Mouse (Mus musculus): ENCODE results near the gene Med15. TPM values are rescaled to one million over a fixed set of nuclear protein-coding genes. Genes with fewer than 3 reads are reported as not detected.
"Not testable (repeated sequence)": the region's sequence is repeated elsewhere in the genome, so short reads cannot be mapped to it uniquely, and the experiment has no call there.

Med15 gene
- polyA plus RNA-seq, 1 experiment from 2014 or later: 47.5 TPM

DNA sequence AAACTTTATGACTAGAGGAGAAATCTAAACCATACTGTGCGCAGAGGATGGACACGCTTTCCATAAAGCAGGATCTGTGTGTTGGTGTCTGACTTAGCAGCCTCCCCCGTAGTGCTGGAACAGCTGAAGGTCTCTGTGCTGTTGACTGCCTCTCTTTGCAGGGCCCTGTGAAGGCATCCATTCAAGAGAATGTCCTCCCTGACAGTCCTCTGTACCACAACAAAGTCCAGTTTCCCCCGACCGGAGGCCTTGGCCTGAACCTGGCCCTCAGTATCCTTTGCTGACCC lies 106.5 kb downstream of the Med15 start:
- Histone ChIP-seq H3K27ac (ENCODE audit: low read length) (no peak overlapping the region), H3K4me1 (ENCODE audit: control insufficient read depth, insufficient read depth, low read length) (no peaks in the 10 kb centered on the region), H3K9me3 (ENCODE audit: control insufficient read depth, low read depth, low read length) (no peaks in the 10 kb centered on the region), H3K9ac (replicated peaks; ENCODE audit: low read depth, low read length) (no peak overlapping the region), H3K4me2 (replicated peaks; ENCODE audit: low read depth, low read length) (no peak overlapping the region), H3K27me3 (ENCODE audit: control insufficient read depth, insufficient read depth, low read length) (no peaks in the 10 kb centered on the region), H3K36me3 (ENCODE audit: control insufficient read depth, insufficient read depth, low read length) (peaks cover 47% of the 10 kb centered on the region), H3K4me3 (ENCODE audit: low read depth, low read length) (no peak overlapping the region)
- 94% methylated on average over 5 of the region's 5 CpGs for WGBS
- no peak for ATAC-seq (ENCODE audit: insufficient number of reproducible peaks, insufficient read depth, low FRiP score, low read depth)

DNA sequence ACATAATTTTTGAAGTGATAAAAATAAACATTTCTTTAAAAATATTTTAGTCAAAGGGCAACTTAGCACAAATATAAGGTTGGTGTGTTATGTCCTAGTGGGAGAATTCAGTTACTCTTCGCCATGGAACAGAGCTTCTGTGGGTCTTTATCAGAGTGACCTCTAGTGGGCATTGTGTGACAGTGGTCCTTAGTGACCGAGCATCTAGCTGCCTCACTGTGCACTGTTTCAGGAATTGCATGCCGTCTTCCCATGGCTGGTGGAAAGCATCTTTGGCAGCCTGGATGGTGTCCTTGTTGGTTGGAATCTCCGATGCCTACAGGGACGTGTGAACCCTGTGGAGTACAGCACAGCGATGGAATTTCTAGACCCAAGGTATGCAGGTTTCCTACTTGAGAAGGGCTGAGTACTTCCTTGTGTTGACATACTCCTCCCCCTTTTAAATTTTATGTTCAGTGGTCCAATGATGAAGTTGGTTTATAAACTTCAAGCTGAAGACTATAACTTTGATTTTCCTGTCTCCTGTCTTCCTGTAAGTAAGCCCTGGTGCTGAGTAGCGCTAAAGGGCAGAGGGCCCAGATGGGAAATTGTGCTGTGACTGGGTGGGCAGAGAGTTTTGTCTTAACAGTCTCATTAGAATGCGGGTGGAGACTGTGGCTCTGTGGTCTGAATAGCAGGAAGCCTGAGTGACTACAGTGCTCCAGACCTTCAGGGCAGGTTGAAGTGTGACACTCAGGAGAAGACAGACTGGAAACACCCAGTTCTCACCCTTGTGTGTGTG lies 107.0 kb downstream of the Med15 start:
- Histone ChIP-seq H3K36me3 (ENCODE audit: control insufficient read depth, insufficient read depth, low read length) (peaks cover 47% of the 10 kb centered on the region), H3K4me3 (ENCODE audit: low read depth, low read length) (no peak overlapping the region), H3K27ac (ENCODE audit: low read length) (no peak overlapping the region), H3K4me2 (replicated peaks; ENCODE audit: low read depth, low read length) (no peak overlapping the region), H3K4me1 (ENCODE audit: control insufficient read depth, insufficient read depth, low read length) (no peaks in the 10 kb centered on the region), H3K9me3 (ENCODE audit: control insufficient read depth, low read depth, low read length) (no peaks in the 10 kb centered on the region), H3K9ac (replicated peaks; ENCODE audit: low read depth, low read length) (no peak overlapping the region), H3K27me3 (ENCODE audit: control insufficient read depth, insufficient read depth, low read length) (no peaks in the 10 kb centered on the region)
- ATAC-seq (ENCODE audit: insufficient number of reproducible peaks, insufficient read depth, low FRiP score, low read depth): no peak
- WGBS: 63% methylated on average over 8 of the region's 8 CpGs

DNA sequence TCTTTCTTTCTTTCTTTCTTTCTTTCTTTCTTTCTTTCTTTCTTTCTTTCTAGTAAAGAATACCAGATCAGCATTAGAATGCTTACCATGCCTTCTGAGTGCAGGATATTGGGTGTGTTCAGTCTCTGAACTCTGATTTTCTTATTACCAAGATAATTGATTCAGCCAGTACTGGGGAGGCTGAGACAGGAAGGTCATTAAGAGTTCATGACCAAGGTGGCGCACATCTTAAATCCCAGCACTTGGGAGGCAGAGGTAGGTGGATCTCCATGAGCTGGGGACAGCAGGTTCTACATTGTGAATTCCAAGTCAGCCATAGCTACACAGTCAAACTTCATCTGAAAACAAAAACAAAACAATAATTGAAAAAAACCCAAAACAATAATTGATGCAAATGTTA lies 110.8 kb downstream of the Med15 start:
- no peaks in the 10 kb centered on the region for H3K9me3 ChIP-seq (ENCODE audit: control insufficient read depth, low read depth, low read length)
- peaks cover 15% of the 10 kb centered on the region for H3K36me3 ChIP-seq (ENCODE audit: control insufficient read depth, insufficient read depth, low read length)
- H3K4me1 ChIP-seq (ENCODE audit: control insufficient read depth, insufficient read depth, low read length): 0 out of 2 replicates have a peak, but pooled peaks cover 6% of the 10 kb centered on the region
- ATAC-seq (ENCODE audit: insufficient number of reproducible peaks, insufficient read depth, low FRiP score, low read depth): no peak
- H3K4me3 ChIP-seq (ENCODE audit: low read depth, low read length): no peak overlapping the region
- H3K27ac ChIP-seq (ENCODE audit: low read length): no peak overlapping the region
- no peak overlapping the region for H3K4me2 ChIP-seq (replicated peaks; ENCODE audit: low read depth, low read length)
- H3K9ac ChIP-seq (replicated peaks; ENCODE audit: low read depth, low read length): no peak overlapping the region
- H3K27me3 ChIP-seq (ENCODE audit: control insufficient read depth, insufficient read depth, low read length): no peaks in the 10 kb centered on the region
- WGBS: 86% methylated on average over 1 of the region's 1 CpGs

DNA sequence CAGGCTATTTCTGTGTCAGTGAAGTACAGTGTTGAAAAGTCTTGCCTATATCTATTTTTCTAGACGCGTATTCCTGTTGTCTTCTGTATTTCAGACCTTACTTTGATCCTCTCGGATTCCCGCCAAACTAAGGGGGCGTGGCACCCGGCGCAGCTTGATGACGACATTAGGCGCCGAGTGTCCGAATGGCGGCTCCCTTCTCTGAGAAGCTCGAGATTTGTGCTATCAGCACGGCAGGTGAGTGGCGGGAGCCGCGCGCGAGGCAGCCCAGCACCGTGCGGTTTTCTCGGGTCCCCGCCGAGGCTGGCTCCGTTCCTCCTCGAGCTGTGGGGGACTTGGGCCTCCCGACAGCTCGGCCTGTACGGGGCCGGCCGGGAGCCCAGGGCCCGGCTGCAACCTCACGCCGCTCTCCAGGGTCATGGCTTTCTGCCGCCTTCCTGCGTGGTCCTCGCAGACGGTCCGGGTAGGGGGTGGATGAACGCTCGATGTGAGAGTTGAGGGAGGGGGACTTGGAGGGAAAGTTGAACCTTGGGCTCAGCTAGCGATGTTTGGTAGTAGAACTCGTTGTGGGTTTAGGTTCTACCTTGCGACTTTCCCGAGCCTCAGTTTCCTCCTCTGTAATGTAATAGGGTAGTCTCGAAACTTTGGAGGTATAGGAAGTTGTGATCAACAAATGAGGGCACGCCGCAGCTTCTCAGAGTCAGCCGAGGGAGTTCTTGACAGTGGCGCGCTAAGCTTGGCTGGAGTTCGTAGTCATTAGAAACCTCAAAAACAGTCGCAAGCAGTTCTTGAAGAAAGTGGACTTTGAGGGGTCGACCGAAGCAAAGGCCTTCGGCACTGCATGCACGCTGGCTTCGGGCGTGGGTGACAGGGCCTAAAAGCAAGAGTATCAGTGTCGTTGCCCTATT lies 113.2 kb downstream of the Med15 start, which contains the start of gene Smpd4:
TSS of gene Smpd4 (plus strand) at position 157 of the 908 bp plus-strand sequence.
- 4% methylated on average over 60 of the region's 60 CpGs for WGBS
- Histone ChIP-seq H3K36me3 (ENCODE audit: control insufficient read depth, insufficient read depth, low read length) (peaks cover 3% of the 10 kb centered on the region), H3K9ac (replicated peaks; ENCODE audit: low read depth, low read length) (peak within 1 kb of the TSS; percentile 95), H3K4me3 (ENCODE audit: low read depth, low read length) (peak within 1 kb of the TSS; percentile 95), H3K27ac (ENCODE audit: low read length) (no peak within 1 kb of the TSS), H3K27me3 (ENCODE audit: control insufficient read depth, insufficient read depth, low read length) (no peaks in the 10 kb centered on the region), H3K9me3 (ENCODE audit: control insufficient read depth, low read depth, low read length) (no peaks in the 10 kb centered on the region), H3K4me2 (replicated peaks; ENCODE audit: low read depth, low read length) (peak within 1 kb of the TSS; percentile 95), H3K4me1 (ENCODE audit: control insufficient read depth, insufficient read depth, low read length) (0 out of 2 replicates have a peak, but pooled peaks cover 6% of the 10 kb centered on the region)
- peak; percentile 70 for ATAC-seq (ENCODE audit: insufficient number of reproducible peaks, insufficient read depth, low FRiP score, low read depth)

DNA sequence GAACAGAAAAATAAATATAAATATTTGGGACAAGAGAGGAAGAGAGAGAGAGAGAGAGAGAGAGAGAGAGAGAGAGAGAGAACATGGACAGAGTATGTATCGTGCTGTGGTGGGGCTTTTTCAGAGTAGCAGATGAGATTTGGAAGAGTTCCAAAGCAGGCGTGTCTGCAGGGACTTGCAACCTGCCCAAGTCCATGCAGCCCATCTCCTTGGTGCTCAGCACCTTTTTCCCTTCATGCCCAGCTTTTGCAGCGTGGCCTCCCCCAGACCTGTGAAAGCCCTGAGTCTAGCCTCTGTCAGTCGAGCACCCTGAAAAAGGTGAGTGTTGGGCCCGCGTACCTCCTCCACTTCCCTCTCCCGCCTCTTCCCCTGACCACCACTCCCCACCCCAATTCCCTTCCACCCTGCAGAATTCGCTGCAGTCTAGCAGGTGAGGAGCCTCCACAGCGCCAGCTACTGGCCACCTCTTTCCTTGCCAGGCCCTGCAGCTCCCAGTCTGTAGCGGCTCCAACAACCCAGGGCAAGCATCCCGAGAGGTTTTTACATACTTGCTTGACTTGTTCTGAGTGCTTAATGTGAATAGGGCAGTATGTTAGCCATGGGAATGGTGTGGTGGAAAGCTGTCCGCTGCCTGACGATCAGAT lies 114.6 kb downstream of the Med15 start:
- Histone ChIP-seq H3K9ac (replicated peaks; ENCODE audit: low read depth, low read length) (no peak overlapping the region), H3K4me3 (ENCODE audit: low read depth, low read length) (no peak overlapping the region), H3K4me1 (ENCODE audit: control insufficient read depth, insufficient read depth, low read length) (0 out of 2 replicates have a peak, but pooled peaks cover 6% of the 10 kb centered on the region), H3K27me3 (ENCODE audit: control insufficient read depth, insufficient read depth, low read length) (no peaks in the 10 kb centered on the region), H3K4me2 (replicated peaks; ENCODE audit: low read depth, low read length) (peak overlapping the region; percentile 7; the same call in 1 of the 2 replicates), H3K9me3 (ENCODE audit: control insufficient read depth, low read depth, low read length) (no peaks in the 10 kb centered on the region), H3K27ac (ENCODE audit: low read length) (no peak overlapping the region), H3K36me3 (ENCODE audit: control insufficient read depth, insufficient read depth, low read length) (no peaks in the 10 kb centered on the region; the same call in none of the 2 replicates)
- WGBS: 12% methylated on average over 13 of the region's 13 CpGs
- peak; percentile 82 for ATAC-seq (ENCODE audit: insufficient number of reproducible peaks, insufficient read depth, low FRiP score, low read depth)

DNA sequence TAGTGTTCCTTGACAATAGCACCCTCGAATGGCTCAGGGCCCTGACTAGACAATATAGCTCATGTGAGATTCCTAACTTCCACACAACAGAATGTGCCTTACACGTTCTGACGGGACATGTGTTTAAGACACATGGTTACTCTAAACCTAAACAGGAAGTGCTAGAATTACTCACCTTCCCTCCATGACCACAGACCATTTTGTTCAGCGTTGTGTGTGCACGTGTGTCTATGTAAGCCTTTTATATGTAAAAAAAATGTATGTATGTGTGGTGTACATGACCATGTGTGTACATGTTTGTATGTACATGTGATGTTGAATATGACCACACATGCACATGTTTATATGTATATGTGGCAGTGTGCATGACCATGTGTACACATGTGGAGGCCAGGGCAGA lies 116.5 kb downstream of the Med15 start:
- Histone ChIP-seq H3K36me3 (ENCODE audit: control insufficient read depth, insufficient read depth, low read length) (no peaks in the 10 kb centered on the region), H3K4me2 (replicated peaks; ENCODE audit: low read depth, low read length) (no peak overlapping the region), H3K27me3 (ENCODE audit: control insufficient read depth, insufficient read depth, low read length) (no peaks in the 10 kb centered on the region), H3K9me3 (ENCODE audit: control insufficient read depth, low read depth, low read length) (no peaks in the 10 kb centered on the region), H3K4me3 (ENCODE audit: low read depth, low read length) (no peak overlapping the region), H3K27ac (ENCODE audit: low read length) (no peak overlapping the region), H3K4me1 (ENCODE audit: control insufficient read depth, insufficient read depth, low read length) (0 out of 2 replicates have a peak, but pooled peaks cover 6% of the 10 kb centered on the region), H3K9ac (replicated peaks; ENCODE audit: low read depth, low read length) (no peak overlapping the region)
- ATAC-seq (ENCODE audit: insufficient number of reproducible peaks, insufficient read depth, low FRiP score, low read depth): no peak
- WGBS: 72% methylated on average over 5 of the region's 5 CpGs

DNA sequence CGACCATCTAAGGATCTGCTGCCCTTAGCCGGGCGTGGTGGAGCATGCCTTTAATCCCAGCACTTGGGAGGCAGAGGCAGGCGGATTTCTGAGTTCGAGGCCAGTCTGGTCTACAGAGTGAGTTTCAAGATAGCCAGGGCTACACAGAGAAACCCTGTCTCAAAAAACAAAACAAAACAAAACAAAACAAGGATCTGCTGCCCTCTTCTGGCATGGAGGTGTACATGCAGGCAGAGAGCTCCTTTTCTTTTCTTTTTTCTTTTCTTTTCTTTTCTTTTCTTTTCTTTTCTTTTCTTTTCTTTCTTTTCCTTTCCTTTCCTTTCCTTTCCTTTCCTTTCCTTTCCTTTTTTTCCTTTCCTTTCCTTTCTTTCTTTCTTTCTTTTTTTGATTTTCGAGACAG lies 118.0 kb downstream of the Med15 start:
- not testable (repeated sequence) for H3K36me3 ChIP-seq (ENCODE audit: control insufficient read depth, insufficient read depth, low read length); H3K27ac ChIP-seq (ENCODE audit: low read length); ATAC-seq (ENCODE audit: insufficient number of reproducible peaks, insufficient read depth, low FRiP score, low read depth); H3K4me2 ChIP-seq (replicated peaks; ENCODE audit: low read depth, low read length); H3K9ac ChIP-seq (replicated peaks; ENCODE audit: low read depth, low read length); H3K27me3 ChIP-seq (ENCODE audit: control insufficient read depth, insufficient read depth, low read length); H3K4me1 ChIP-seq (ENCODE audit: control insufficient read depth, insufficient read depth, low read length); H3K4me3 ChIP-seq (ENCODE audit: low read depth, low read length); H3K9me3 ChIP-seq (ENCODE audit: control insufficient read depth, low read depth, low read length)
- 88% methylated on average over 6 of the region's 6 CpGs for WGBS

DNA sequence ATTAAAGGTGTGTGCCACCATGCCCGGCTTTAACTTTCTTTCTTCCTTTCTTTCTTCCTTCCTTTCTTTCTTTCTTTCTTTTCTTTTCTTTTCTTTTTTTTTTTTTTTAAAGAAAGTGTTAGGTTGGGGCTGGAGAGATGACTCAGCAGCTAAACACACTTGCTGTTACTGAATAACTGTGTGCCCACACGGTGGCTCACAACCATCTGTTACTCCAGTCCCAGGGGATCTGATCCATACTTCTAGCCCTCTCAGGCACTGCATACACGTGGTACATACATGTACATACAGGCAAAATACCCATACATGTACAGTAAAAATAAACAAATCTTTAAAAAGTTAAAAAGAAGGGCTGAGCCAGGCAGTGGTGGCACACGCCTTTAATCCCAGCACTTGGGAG lies 121.3 kb downstream of the Med15 start:
- H3K4me1 ChIP-seq (ENCODE audit: control insufficient read depth, insufficient read depth, low read length): no peaks in the 10 kb centered on the region
- H3K9me3 ChIP-seq (ENCODE audit: control insufficient read depth, low read depth, low read length): no peaks in the 10 kb centered on the region
- H3K36me3 ChIP-seq (ENCODE audit: control insufficient read depth, insufficient read depth, low read length): no peaks in the 10 kb centered on the region
- no peak for ATAC-seq (ENCODE audit: insufficient number of reproducible peaks, insufficient read depth, low FRiP score, low read depth)
- H3K4me3 ChIP-seq (ENCODE audit: low read depth, low read length): no peak overlapping the region
- no peak overlapping the region for H3K9ac ChIP-seq (replicated peaks; ENCODE audit: low read depth, low read length)
- no peaks in the 10 kb centered on the region for H3K27me3 ChIP-seq (ENCODE audit: control insufficient read depth, insufficient read depth, low read length)
- no peak overlapping the region for H3K27ac ChIP-seq (ENCODE audit: low read length)
- H3K4me2 ChIP-seq (replicated peaks; ENCODE audit: low read depth, low read length): no peak overlapping the region
- 69% methylated on average over 4 of the region's 4 CpGs for WGBS

All from stomach, embryonic 14.5 days (tissue).